Mouse (Mus musculus) CD4-positive, CD25-positive, alpha-beta regulatory T cell (primary cell): Measurements from ENCODE around the gene Olfr628. TPM values are rescaled to one million over a fixed set of nuclear protein-coding genes. Genes with fewer than 3 reads are reported as not detected.

ENCODE experiments used
- polyA plus RNA-seq: library from polyadenylated mRNA; unstranded; fragments of 100-300 nt; shearing (Covaris generic); gene quantifications from one replicate; pipeline ENCODE4 v1.2.1, GENCODE M21; 2017

Olfr628 gene
- polyA plus RNA-seq = not detected

DNA sequence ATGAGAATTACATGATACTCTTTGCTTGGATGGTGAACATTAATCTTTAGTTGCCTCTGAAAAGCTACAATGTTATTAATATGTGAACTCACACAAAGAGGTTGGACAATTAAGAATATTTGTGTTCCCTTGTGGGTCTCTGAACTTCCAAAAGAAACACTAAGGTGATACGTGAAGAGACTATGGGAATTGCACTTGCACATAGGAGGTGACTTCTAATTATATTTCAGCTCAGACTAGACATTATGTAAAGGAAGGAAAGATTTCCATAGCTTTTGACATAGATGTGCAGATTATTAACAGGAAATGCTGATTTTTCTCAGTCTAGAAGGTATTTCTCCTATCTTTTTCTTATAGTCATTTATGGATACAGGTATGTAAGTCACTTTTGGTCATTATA is at the start of gene Olfr628:
Olfr628 (plus strand) TSS at position 301 of the 400 bp plus-strand sequence.

DNA sequence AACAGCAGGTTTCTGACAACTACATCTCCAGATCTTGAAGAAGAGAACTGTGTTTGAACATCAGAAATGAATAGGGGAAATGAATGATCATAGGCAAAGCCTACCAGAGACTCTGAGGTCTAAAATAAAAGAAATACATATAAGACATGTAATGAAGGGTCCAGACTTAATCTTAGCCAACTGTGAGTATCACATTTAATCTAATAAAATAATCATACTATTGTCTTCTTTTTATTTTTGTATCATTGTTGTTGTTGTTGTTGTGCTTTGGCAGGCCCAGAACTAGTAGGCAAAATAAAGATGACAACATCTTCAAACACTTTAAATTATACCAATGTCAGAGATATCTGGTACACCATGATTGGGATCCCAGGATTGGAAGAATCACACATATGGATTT is 47.8 kb upstream of the Olfr628 start, which contains the start of gene Olfr625-ps1:
Olfr625-ps1 (plus strand) TSS at position 301 of the 400 bp plus-strand sequence.

GRCm38 (mm10) chr7:103714371-103714770 is 15.8 kb upstream of the Olfr628 start, which contains the start of gene Olfr243:
Gene Olfr243, plus strand, starts transcription at chr7:103714671.

DNA sequence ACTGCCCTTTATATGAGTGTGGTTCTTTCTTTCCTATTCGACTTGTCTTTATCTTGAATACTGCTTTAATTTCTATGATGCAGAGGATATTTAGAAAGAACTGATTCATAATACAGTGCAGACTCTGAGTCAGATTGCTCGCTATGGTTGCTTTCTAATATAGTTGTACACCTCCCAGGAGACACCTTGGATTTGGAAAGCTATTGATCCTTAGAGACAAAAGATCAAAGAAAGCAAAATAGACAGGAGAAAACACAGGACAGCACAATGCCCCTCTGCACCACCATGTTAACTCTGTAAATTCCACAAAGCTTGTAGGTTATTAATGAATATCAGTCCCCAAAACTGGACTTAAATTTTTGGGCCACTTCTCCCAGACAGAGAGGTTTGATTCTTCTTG is 14.7 kb downstream of the Olfr628 start, which contains the start of gene Olfr629:
Olfr629 (minus strand) TSS at position 101 of the 400 bp plus-strand sequence.

GRCm38 (mm10) chr7:103757233-103757632 is 27.1 kb downstream of the Olfr628 start, which contains the start of gene Olfr630:
Gene Olfr630, minus strand, starts transcription at chr7:103757333.

GRCm38 (mm10) chr7:103771494-103771893 is 41.3 kb downstream of the Olfr628 start, which contains the start of gene Olfr69:
Gene Olfr69, minus strand, starts transcription at chr7:103771594.

GRCm38 (mm10) chr7:103779598-103779997 is 49.4 kb downstream of the Olfr628 start, which contains the start of gene Olfr68:
Gene Olfr68, minus strand, starts transcription at chr7:103779698.

Other genes starting within 250 kb of the Olfr628 start
- not detected for gene Olfr609, start 232.3 kb upstream of the Olfr628 start, polyA plus RNA-seq
- not detected for gene Olfr610, start 218.3 kb upstream of the Olfr628 start, polyA plus RNA-seq
- not detected for gene Olfr611, start 209.5 kb upstream of the Olfr628 start, polyA plus RNA-seq
- not detected for gene Olfr612, start 187.7 kb upstream of the Olfr628 start, polyA plus RNA-seq
- not detected for gene Olfr613, start 182.3 kb upstream of the Olfr628 start, polyA plus RNA-seq
- gene Olfr615, start 174.3 kb upstream of the Olfr628 start, polyA plus RNA-seq = not detected
- gene Olfr616, start 161.2 kb upstream of the Olfr628 start, polyA plus RNA-seq = not detected
- gene Olfr617, start 157.3 kb upstream of the Olfr628 start, polyA plus RNA-seq = not detected
- gene Olfr618, start 140.3 kb upstream of the Olfr628 start, polyA plus RNA-seq = not detected
- gene Olfr619, start 129.8 kb upstream of the Olfr628 start, polyA plus RNA-seq = not detected
- gene Olfr620, start 117.8 kb upstream of the Olfr628 start, polyA plus RNA-seq = 0.11 TPM
- not detected for gene Olfr622, start 87.7 kb upstream of the Olfr628 start, polyA plus RNA-seq
- gene Olfr623, start 66.7 kb upstream of the Olfr628 start, polyA plus RNA-seq = not detected
- gene Olfr624, start 59.2 kb upstream of the Olfr628 start, polyA plus RNA-seq = 0.02 TPM
- not detected for gene Olfr625-ps1, start 47.7 kb upstream of the Olfr628 start, polyA plus RNA-seq
- gene Olfr243, start 15.7 kb upstream of the Olfr628 start, polyA plus RNA-seq = not detected
- gene Olfr629, start 14.6 kb downstream of the Olfr628 start, polyA plus RNA-seq = not detected
- gene Olfr630, start 27.0 kb downstream of the Olfr628 start, polyA plus RNA-seq = not detected
- gene Olfr69, start 41.2 kb downstream of the Olfr628 start, polyA plus RNA-seq = 0.08 TPM
- not detected for gene Olfr68, start 49.3 kb downstream of the Olfr628 start, polyA plus RNA-seq
- gene Olfr67, start 61.4 kb downstream of the Olfr628 start, polyA plus RNA-seq = 0.05 TPM
- 32.1 TPM for gene Hbb-bt, start 83.6 kb downstream of the Olfr628 start, polyA plus RNA-seq
- gene Hbb-bs, start 97.7 kb downstream of the Olfr628 start, polyA plus RNA-seq = 155 TPM
- not detected for gene Hbb-bh2, start 110.1 kb downstream of the Olfr628 start, polyA plus RNA-seq
- gene Hbb-bh1, start 112.8 kb downstream of the Olfr628 start, polyA plus RNA-seq = not detected
- not detected for gene Hbb-y, start 122.8 kb downstream of the Olfr628 start, polyA plus RNA-seq
- gene Olfr66, start 155.9 kb downstream of the Olfr628 start, polyA plus RNA-seq = not detected
- gene Olfr64, start 164.1 kb downstream of the Olfr628 start, polyA plus RNA-seq = 0.07 TPM
- gene Olfr65, start 173.1 kb downstream of the Olfr628 start, polyA plus RNA-seq = not detected
- not detected for gene Olfr631, start 198.5 kb downstream of the Olfr628 start, polyA plus RNA-seq
- gene Olfr632, start 204.0 kb downstream of the Olfr628 start, polyA plus RNA-seq = not detected
- not detected for gene Olfr633, start 214.1 kb downstream of the Olfr628 start, polyA plus RNA-seq
- 0.02 TPM for gene Olfr635, start 240.8 kb downstream of the Olfr628 start, polyA plus RNA-seq